Mouse (Mus musculus) ES-E14 (cell line): Measurements from ENCODE around the gene Oas1e. TPM values are rescaled to one million over a fixed set of nuclear protein-coding genes. Genes with fewer than 3 reads are reported as not detected.

ENCODE experiments used
- DNase-seq: peaks from one replicate; pipeline ENCODE4 v3.0.0-alpha.2; 2013; ENCODE audit warnings: low read depth, low spot score
- H3K27ac ChIP-seq: 2 replicates; pipeline ENCODE4 v1.5.1; 2012; ENCODE audit warnings: low read depth, mild to moderate bottlenecking, low read length, moderate library complexity, mixed read lengths; ENCODE audit not compliant: poor library complexity, insufficient read depth, severe bottlenecking
- H3K36me3 ChIP-seq: 2 replicates; pipeline ENCODE4 v1.6.1; 2012; ENCODE audit warnings: mild to moderate bottlenecking, low read length, moderate library complexity, mixed read lengths; ENCODE audit not compliant: control insufficient read depth, poor library complexity, insufficient read depth, severe bottlenecking
- H3K4me1 ChIP-seq, 2 experiments: fragments of 150-350 bp in 1 of 2; sonication (generic) in 1 of 2; 2 replicates each; pipeline ENCODE4 v1.6.1; 2012; ENCODE audit warnings: low read length in 2 of 2, mild to moderate bottlenecking in 1 of 2, mixed read lengths in 1 of 2; ENCODE audit not compliant: control insufficient read depth in 2 of 2, insufficient read depth in 2 of 2, poor library complexity in 1 of 2
- H3K4me3 ChIP-seq, 2 experiments: fragments of 150-350 bp in 1 of 2; sonication (generic) in 1 of 2; 2 replicates each; pipeline ENCODE4 v1.5.1; 2012; ENCODE audit warnings: low read length in 2 of 2, low read depth in 1 of 2, mild to moderate bottlenecking in 1 of 2, mixed read lengths in 1 of 2; ENCODE audit not compliant: insufficient read depth in 1 of 2, poor library complexity in 1 of 2, severe bottlenecking in 1 of 2
- H3K9ac ChIP-seq: 2 replicates; pipeline ENCODE4 v1.6.1; 2012; ENCODE audit warnings: low read depth, mild to moderate bottlenecking, low read length, mixed read lengths; ENCODE audit not compliant: poor library complexity, insufficient read depth, severe bottlenecking
- H3K9me3 ChIP-seq: fragments of 150-350 bp; sonication (generic); 2 replicates; pipeline ENCODE4 v1.6.1; 2012; ENCODE audit warnings: low read depth, mild to moderate bottlenecking, low read length; ENCODE audit not compliant: control insufficient read depth, insufficient read depth
- CHD2 ChIP-seq: IDR thresholded peaks from 2 replicates; pipeline ENCODE4 v1.6.1; 2014; ENCODE audit warnings: mild to moderate bottlenecking, low read depth, low read length, inconsistent platforms
- HCFC1 ChIP-seq: IDR thresholded peaks from 2 replicates; pipeline ENCODE4 v1.6.1; 2012; ENCODE audit warnings: low read length, inconsistent platforms, borderline replicate concordance; ENCODE audit not compliant: insufficient read depth
- MAFK ChIP-seq: IDR thresholded peaks from 2 replicates; pipeline ENCODE4 v1.6.1; 2014; ENCODE audit warnings: mild to moderate bottlenecking, low read depth, low read length, inconsistent platforms; ENCODE audit not compliant: insufficient read depth
- ZC3H11A ChIP-seq: IDR thresholded peaks from 2 replicates; pipeline ENCODE4 v1.6.1; 2012; ENCODE audit warnings: low read depth, mild to moderate bottlenecking, inconsistent platforms, low read length, borderline replicate concordance
- ZNF384 ChIP-seq: IDR thresholded peaks from 2 replicates; pipeline ENCODE4 v1.6.1; 2012; ENCODE audit warnings: low read depth, low read length, inconsistent platforms
- in situ Hi-C, 2 experiments: fragments of 600-800 bp; cut with MboI; formaldehyde crosslinking; loops; one replicate each; pipeline ENCODE4 v1.15.1; 2025; ENCODE audit warnings: low sequenced_read_pairs in 2 of 2, inconsistent platforms in 1 of 2; ENCODE audit not compliant: unreplicated experiment in 2 of 2
- total RNA-seq: library from RNA; depleted of rRNA; stranded (reverse); fragments of 300-350 nt; gene quantifications from 2 replicates; pipeline ENCODE4 v1.2.3, GENCODE M21; 2012

The Oas1e gene
- total RNA-seq, 1 experiment, result 0.18 TPM

GRCm38 (mm10) chr5:120831031-120831430 is 35.7 kb upstream of the Oas1e start:
- TF ChIP-seq ZNF384 (no peak), MAFK (no peak), CHD2 (no peak), ZC3H11A (no peak), HCFC1 (no peak)
- peaks cover 5% of the 10 kb centered on the region; the same call in 1 of the 2 replicates for H3K9me3 ChIP-seq
- in situ Hi-C loops, result no loop called here
- no peak overlapping the region for H3K9ac ChIP-seq
- H3K4me3 ChIP-seq, result no peak overlapping the region
- H3K36me3 ChIP-seq, result no peaks in the 10 kb centered on the region
- H3K27ac ChIP-seq, result no peak overlapping the region
- DNase-seq, result no peak
- H3K4me1 ChIP-seq, result no peaks in the 10 kb centered on the region

DNA sequence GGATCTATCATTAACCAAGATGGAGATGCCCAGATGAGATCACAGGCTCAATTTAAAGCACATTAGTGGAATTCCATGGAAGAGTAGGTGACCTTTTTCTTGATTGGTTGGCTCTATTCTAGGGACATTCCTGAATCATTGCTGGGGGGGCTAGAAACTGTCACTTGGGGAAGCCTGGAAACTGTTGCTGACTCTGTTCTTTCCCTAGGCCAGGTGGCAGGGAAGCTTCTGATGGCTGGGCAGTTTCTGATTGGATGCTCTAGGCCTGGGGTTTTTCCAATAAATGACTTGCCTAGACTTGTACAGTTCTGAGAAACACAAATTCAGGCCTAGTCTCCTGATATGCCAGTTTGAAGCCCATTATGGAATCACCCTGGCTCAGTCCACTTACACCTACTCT is 23.7 kb upstream of the Oas1e start:
- no peaks in the 10 kb centered on the region for H3K9me3 ChIP-seq
- no peaks in the 10 kb centered on the region for H3K36me3 ChIP-seq
- H3K9ac ChIP-seq, result no peak overlapping the region
- H3K27ac ChIP-seq, result no peak overlapping the region
- in situ Hi-C loops, result no loop called here
- DNase-seq, result no peak
- no peak for TF ChIP-seq ZC3H11A
- no peak for TF ChIP-seq HCFC1
- no peak for TF ChIP-seq CHD2
- TF ChIP-seq MAFK, result no peak
- no peak for TF ChIP-seq ZNF384
- no peak overlapping the region for H3K4me3 ChIP-seq
- H3K4me1 ChIP-seq, result no peaks in the 10 kb centered on the region

DNA sequence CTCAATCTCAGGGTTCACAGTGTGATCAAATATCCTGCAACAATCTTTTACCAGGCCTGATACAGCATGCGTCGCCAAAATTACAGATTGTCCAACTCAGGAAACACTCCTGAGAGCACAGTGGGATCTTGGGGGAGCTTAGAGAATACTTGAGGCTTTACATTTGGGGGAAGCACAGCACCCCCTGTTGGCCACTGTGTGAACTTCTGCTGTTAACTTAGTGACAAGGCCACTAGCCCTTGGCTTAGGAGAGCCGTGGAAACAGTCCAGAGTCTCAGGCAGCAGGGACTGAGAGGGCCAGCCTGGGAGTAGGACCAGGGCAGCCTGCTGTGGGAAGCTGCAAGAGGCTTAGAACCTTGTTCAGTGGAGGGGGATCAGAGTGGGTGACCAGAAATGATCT is 20.6 kb upstream of the Oas1e start:
- DNase-seq, result peak; percentile 47
- no peaks in the 10 kb centered on the region for H3K9me3 ChIP-seq
- H3K4me1 ChIP-seq, result peaks cover 0 to 5% of the 10 kb centered on the region in 2 experiments; a peak in 1 of 4 replicates
- no peak overlapping the region for H3K9ac ChIP-seq
- H3K36me3 ChIP-seq, result no peaks in the 10 kb centered on the region
- in situ Hi-C loops, result no loop called here
- H3K27ac ChIP-seq, result no peak overlapping the region
- TF ChIP-seq MAFK (no peak), ZNF384 (no peak), ZC3H11A (no peak), CHD2 (no peak), HCFC1 (no peak)
- no peak overlapping the region for H3K4me3 ChIP-seq

DNA sequence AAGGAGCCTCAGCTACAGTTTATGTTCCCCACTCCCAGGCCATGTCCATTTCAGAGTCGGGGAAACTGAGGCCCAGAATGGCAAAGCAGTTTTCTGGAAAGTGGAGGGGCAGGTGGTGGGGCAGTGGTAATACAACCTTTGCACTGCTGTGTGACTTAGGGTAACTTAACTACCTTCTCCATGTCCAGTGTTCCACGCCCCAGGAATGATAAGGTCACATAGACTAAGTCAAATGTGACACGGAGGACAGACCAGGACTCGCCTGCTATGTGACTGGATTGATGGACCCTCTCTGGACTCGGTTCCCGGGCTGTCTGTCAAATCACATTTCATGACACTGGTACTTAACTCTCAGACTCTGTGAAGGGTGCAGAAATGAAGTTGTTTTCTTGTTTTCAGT is 17.7 kb upstream of the Oas1e start:
- Histone ChIP-seq H3K9me3 (no peaks in the 10 kb centered on the region), H3K4me1 (peaks cover 4 to 11% of the 10 kb centered on the region in 2 experiments; a peak in 2 of 4 replicates), H3K9ac (no peak overlapping the region), H3K36me3 (no peaks in the 10 kb centered on the region), H3K4me3 (peak overlapping the region in 1 of 2 experiments; percentile 59; a peak in 2 of 4 replicates), H3K27ac (no peak overlapping the region)
- in situ Hi-C loops, result no loop called here
- DNase-seq, result no peak
- TF ChIP-seq ZC3H11A, result no peak
- no peak for TF ChIP-seq ZNF384
- TF ChIP-seq CHD2, result no peak
- no peak for TF ChIP-seq MAFK
- TF ChIP-seq HCFC1, result no peak
